Mouse (Mus musculus): ENCODE measurements around the gene Ep300. TPM values are rescaled to one million over a fixed set of nuclear protein-coding genes. Genes with fewer than 3 reads are reported as not detected.

Gene Ep300
- 8.7 and 10.8 TPM in 2 replicates for polyA plus RNA-seq (2015; fragmentation: Nextera tagmentation; extraction: Ambion mirVana)

DNA sequence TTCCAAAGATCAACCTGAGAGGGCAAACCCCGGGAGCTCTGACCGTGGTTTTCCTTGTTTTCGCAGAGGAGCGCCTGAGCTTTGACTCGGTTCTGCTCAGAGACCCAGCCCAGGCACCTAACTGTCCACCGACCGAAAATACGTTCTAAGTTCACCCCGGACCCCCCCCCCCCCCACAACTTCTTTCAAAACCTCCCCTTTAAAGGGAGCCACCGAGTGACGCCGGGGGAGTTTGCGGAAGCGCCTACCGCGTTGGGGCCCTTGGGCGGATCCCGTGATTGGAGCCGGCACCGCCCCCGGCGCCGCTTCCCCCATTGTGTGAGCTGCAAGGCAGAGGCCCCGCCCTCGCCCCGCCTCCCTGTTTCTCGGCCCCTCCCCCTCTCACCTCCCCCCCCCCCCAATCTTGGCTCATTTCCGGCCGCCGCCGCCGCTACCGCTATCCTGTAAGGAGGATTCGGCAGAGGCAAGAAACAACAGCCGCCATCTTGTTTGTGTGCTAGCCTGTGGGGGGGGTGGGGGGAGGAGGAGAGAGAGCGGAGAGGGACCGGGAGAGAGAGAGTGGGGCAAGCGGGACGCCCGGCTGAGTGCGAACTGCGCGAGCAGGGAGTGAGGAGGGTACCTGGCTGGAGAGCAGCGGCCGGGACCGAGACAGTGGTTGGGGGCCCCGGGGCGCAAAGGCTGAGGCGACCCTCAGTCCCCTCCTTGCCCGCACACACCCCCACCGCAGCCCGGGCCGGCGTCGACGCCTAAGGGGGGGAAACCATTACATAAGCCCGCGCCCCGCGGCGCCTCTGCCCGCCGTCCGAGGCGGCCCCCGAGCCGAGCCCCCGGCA lies at the start of gene Ep300:
Ep300 (plus strand) TSS at position 439 of the 833 bp plus-strand sequence.

GRCm38 (mm10) chr15:81663697-81664561 lies 78.8 kb downstream of the Ep300 start, which contains the start of gene L3mbtl2:
Gene L3mbtl2, plus strand, starts transcription at chr15:81663889.

GRCm38 (mm10) chr15:81697175-81697574 lies 112.0 kb downstream of the Ep300 start, which contains the start of gene Chadl:
Gene Chadl, minus strand, starts transcription at chr15:81697287.

Small RNA genes within 50 kb of the gene (microRNA-seq; reads per million reads assigned to microRNA genes)
- gene Gm23880, result not detected

Other genes starting within 250 kb of the Ep300 start
- 84.1 and 84.9 TPM in 2 replicates for gene Slc25a17, start 224.5 kb upstream of the Ep300 start, polyA plus RNA-seq (2015; fragmentation: Nextera tagmentation; extraction: Ambion mirVana)
- gene St13, start 185.3 kb upstream of the Ep300 start, polyA plus RNA-seq (2015; fragmentation: Nextera tagmentation; extraction: Ambion mirVana), result 75.4 and 88.9 TPM in 2 replicates
- 5.7 and 6.9 TPM in 2 replicates for gene Xpnpep3, start 185.2 kb upstream of the Ep300 start, polyA plus RNA-seq (2015; fragmentation: Nextera tagmentation; extraction: Ambion mirVana)
- gene Dnajb7, start 177.1 kb upstream of the Ep300 start, polyA plus RNA-seq (2015; fragmentation: Nextera tagmentation; extraction: Ambion mirVana), result 0.60 and 0.69 TPM in 2 replicates
- gene Rbx1, start 119.1 kb upstream of the Ep300 start, polyA plus RNA-seq (2015; fragmentation: Nextera tagmentation; extraction: Ambion mirVana), result 392 and 405 TPM in 2 replicates
- gene L3mbtl2, start 78.5 kb downstream of the Ep300 start, polyA plus RNA-seq (2015; fragmentation: Nextera tagmentation; extraction: Ambion mirVana), result 11.4 and 14.0 TPM in 2 replicates
- gene Chadl, start 111.9 kb downstream of the Ep300 start, polyA plus RNA-seq (2015; fragmentation: Nextera tagmentation; extraction: Ambion mirVana), result 1.4 and 1.6 TPM in 2 replicates
- gene Zc3h7b, start 159.7 kb downstream of the Ep300 start, polyA plus RNA-seq (2015; fragmentation: Nextera tagmentation; extraction: Ambion mirVana), result 10.9 and 13.8 TPM in 2 replicates
- gene Rangap1, start 160.2 kb downstream of the Ep300 start, polyA plus RNA-seq (2015; fragmentation: Nextera tagmentation; extraction: Ambion mirVana), result 27.8 and 34.2 TPM in 2 replicates
- 15.8 and 17.3 TPM in 2 replicates for gene Tef, start 217.1 kb downstream of the Ep300 start, polyA plus RNA-seq (2015; fragmentation: Nextera tagmentation; extraction: Ambion mirVana)